Mouse (Mus musculus): ENCODE data around the gene Lrrc66.
A peak's percentile ranks its signal among the peaks of the same experiment; 100 is the strongest.
"Not testable (repeated sequence)": the region's sequence is repeated elsewhere in the genome, so short reads cannot be mapped to it uniquely, and the experiment has no call there.

The Lrrc66 gene

DNA sequence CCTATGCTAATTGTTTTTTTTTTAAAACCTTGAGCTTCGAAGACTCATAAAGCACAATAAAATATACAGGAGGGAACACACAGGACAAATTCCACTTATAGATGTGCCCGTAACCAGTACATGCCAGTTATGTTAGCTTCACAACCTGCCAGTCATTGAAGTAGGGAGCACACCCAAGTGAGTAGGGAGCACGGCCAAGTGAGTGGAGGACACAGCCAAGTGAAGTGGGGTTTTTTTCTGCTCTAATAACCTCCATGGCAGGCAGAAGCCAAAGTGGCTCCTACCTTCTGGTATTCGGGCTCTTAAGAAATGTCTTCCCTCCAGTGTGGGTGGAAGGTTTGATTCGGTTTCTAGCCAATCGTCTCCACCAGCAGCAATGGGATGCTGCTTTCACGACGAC, 19.0 kb downstream of the Lrrc66 start:
- DNase-seq (ENCODE audit: low read depth, low spot score), result no peak

- DNase-seq (ENCODE audit: low read depth, low spot score), result no peak
Measured at GRCm38 (mm10) chr5:73611071-73611470, 21.3 kb downstream of the Lrrc66 start.

DNA sequence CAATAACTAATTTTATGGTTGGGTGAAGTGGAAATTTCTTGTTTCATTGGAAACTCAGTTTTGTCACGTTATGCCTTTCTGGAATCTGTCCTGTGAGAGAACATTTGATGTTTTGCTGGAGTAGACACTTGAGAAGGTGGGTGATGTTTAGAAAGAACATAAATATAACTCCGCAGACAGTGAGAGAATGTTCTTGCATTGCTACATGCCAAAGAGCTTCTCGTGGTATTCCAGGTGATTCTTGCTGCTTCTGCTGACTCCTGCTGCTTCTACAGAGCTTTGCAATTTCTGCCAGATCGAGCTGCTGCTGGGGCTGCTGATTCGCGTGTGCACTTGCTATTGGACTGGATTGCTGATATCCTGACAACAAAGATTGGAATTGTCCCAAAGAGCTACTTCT, 27.4 kb downstream of the Lrrc66 start:
- no peak for DNase-seq (ENCODE audit: low read depth, low spot score)

DNA sequence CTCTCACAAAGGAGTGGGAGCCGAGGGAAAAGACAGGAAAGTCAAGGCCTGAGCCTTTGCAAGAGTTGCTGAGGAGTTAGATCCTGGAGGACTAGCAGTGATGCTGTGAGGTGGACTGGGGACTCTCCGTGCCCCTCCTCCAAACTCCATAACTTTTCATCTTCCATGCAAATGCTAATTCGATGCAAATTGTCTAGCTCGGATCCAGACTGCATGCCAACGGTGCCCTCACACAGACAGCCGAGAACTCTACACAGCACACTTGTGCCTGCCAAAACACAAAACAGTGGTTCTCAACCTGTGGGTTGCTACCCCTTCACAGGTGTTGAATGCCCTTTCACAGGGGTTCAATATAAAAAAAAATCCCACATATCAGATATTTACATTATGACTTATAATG, 27.8 kb downstream of the Lrrc66 start:
- no peak for DNase-seq (ENCODE audit: low read depth, low spot score)

GRCm38 (mm10) chr5:73602865-73603264, 29.5 kb downstream of the Lrrc66 start:
- peak; percentile 25 for DNase-seq (ENCODE audit: low read depth, low spot score)

DNA sequence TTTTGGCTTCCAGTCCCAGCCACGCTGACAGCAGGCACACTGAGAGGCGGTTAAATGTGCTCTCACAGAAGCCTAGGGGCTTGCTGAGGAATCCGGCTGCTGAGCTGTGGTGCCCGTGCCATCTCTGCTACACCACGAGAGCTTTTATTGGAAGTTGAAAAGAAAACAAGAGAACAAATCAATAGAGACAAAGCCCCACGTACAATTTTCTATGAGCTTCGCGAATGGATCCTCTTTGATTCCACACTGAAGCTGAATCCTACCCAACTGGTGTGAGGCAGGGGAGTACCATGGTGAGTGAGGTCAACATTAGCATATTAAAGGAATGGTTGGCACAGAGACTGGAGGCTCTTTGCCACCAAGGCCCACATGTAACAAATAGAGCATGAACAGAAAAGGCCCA, 31.0 kb downstream of the Lrrc66 start:
- DNase-seq (ENCODE audit: low read depth, low spot score), result no peak

- DNase-seq (ENCODE audit: low read depth, low spot score), result no peak
Measured at GRCm38 (mm10) chr5:73599991-73600390, 32.3 kb downstream of the Lrrc66 start.

DNA sequence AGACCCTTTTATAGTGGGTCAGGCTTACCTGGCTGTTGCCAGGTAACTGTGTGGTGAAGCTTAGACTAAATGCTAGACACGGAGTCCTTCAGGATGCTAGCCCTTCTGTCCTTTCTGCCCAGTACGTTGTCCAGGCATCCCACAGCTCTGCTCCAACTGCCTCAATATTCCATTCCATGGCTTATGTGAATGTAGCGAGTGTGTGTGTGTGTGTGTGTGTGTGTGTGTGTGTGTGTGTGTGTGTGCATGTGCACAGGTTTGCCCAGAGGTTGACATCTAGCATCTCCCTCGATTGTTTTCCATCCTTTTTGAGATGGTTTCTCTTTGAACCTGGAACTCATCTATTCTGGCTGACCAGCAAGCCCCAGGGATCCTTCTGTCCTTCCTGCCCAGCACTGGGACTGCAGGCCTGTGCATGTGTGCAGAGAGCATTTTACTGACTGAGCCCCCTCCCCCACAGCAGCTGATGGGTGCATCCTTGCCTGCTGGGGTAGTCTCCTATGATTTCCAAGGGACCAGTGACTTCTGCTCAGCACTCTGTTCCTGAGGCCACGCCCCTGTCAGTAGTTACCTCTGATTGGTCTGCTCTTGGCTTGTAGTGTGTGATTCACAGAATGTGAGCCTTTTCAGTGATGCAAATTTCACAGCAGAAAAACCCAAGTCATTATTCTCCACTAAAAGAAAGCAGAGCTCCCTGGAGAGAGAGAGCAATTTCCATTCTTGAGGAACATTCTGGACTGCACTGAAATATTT, 33.2 kb downstream of the Lrrc66 start:
- DNase-seq (ENCODE audit: low read depth, low spot score), result no peak

DNA sequence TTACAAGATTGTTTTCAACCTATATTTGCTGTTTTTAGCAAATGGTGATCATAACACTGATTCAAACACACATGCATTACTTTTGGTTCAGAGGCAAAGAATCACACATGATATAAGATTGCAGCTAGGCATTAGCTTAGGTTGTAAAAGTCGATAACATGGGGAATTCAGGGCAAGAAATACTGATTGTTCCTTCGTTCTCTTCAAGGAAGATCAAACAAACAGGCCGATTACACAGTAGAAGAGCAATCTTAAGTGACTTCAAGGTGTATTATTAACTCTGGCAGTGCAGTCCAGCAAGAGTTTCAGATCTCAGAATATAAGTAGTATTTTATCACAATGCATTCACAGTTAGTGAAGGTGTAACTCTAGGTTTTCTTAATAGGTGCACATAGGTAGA, 45.2 kb downstream of the Lrrc66 start:
- no peak for DNase-seq (ENCODE audit: low read depth, low spot score)

DNA sequence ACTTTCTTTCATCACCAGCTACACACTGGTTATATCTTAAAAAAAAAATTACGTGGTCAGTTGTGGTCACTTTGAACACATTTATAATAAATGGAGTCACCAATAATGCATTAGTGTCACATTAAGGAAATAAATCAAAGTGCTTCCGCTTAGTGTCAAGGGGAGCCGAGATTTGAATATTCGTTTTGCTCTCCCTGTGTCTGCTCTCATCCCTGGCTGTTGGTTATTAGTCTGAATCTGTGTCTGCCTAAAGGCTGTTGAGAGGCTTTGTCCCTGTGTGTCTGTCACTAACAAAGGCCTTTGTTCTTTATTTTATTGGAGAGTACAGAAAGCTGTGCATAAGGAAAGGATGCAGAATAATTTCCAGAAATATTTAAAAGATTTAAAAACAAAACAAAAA, 45.7 kb downstream of the Lrrc66 start:
- no peak for DNase-seq (ENCODE audit: low read depth, low spot score)

DNA sequence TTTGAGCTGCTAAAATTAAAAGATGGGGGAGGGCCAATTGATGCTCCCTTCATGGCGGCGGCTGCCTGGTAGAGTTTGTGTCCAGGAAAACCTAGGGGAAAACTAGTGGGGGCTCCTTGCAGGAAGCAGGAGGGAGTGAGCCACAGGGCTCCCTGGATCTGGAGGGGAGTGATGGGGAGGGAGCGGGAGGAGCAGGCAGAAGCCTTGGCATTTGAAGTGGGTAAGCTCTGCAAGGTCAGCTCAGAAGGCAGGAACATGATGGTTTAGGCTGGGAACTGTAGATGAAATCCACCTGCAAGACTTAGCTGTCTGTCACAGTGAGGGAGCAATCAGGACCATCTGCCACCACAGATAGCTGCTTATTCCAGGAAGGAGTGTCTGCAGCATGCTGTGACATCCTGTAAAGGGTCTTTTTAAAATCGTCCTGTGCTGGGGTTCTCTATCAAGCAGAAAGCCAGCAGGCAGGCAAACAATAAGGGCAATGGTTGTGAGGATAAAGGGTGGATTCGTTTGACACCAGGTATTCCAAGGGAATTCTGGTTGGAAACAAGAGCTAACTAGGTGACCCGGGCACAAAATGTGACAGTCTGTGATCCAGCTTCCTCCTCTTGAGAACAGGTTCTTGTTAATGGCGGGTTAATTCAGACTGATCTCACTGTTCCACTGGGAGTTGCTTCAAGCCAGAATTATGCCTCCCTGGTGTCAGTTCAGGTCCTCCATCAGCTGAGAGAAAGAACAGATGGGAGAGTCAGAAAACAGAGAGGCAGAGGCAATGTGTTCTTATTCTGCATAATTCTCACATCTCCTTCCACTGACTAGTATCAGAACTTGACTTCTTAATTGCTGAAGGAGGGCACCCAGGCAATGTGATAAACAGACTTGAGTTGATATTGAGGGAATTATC, 46.9 kb downstream of the Lrrc66 start:
- DNase-seq (ENCODE audit: low read depth, low spot score), result no peak

GRCm38 (mm10) chr5:73584011-73584410, 48.3 kb downstream of the Lrrc66 start:
- not testable (repeated sequence) for DNase-seq (ENCODE audit: low read depth, low spot score)

- DNase-seq (ENCODE audit: low read depth, low spot score), result no peak
Measured at GRCm38 (mm10) chr5:73578131-73578530, 54.2 kb downstream of the Lrrc66 start.

DNA sequence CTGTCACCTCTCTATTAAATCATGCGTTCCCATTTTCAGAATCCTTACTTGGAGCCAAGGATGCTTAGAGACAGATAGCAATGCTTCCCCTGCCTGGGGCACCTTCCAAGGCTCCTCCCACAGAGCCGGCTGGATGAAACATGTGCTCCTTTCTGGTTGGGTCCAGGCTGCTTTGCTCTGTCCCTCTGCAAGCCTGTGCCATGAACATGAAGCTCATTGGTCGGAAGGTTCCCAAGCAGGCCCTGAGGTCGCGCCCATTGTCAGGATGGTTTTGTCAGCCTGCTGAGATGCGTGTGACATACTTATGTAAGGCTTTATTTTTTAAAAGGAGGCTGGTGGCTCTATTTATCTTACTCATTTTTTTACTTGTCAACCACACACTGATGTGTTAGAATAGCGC, 55.6 kb downstream of the Lrrc66 start:
- DNase-seq (ENCODE audit: low read depth, low spot score), result no peak

GRCm38 (mm10) chr5:73574616-73575015, 57.7 kb downstream of the Lrrc66 start:
- no peak for DNase-seq (ENCODE audit: low read depth, low spot score)

DNA sequence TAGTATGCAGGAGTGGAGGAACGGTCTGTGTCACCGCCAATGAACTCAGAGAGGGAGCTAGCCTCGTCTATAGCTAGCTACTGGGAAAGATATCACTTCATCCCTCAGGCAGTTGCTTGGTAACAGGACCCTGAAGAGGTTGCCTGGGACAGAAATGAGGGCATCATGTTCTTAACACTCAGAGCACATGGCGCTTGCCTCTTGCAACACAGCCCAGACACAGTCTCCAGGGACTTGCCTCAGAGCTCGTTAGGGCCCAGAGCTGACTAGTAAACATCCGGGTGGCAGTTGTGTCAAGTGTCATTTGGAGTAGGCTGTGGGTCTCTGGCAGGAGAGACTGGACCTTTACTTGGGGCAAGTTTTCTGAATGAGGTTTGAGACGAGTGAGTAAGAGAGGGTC, 58.5 kb downstream of the Lrrc66 start:
- DNase-seq (ENCODE audit: low read depth, low spot score), result no peak

DNA sequence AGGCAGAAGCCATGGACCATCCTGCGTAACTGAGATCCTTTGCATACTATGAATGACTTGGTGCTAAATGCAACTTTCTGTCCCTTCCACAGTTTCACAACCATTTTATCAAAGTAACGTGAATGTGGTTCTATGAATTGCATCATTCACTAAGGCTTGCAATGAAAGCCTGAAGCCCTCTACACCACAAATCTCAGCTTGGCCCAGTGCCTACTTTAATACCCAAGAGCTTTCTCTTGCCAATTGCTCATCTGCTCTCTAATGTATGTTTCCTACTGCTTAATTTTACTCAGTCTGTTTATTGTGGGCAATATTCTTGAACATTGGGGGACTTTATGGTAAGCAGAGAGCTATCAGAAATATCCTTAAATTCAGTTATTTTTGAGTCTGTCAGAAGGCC, 59.5 kb downstream of the Lrrc66 start:
- DNase-seq (ENCODE audit: low read depth, low spot score), result no peak

- no peak for DNase-seq (ENCODE audit: low read depth, low spot score)
Measured at GRCm38 (mm10) chr5:73571395-73572156, 60.8 kb downstream of the Lrrc66 start.

GRCm38 (mm10) chr5:73569181-73569580, 63.1 kb downstream of the Lrrc66 start:
- DNase-seq (ENCODE audit: low read depth, low spot score), result no peak

- no peak for DNase-seq (ENCODE audit: low read depth, low spot score)
Measured at GRCm38 (mm10) chr5:73566892-73567291, 65.4 kb downstream of the Lrrc66 start.

GRCm38 (mm10) chr5:73566119-73566518, 66.2 kb downstream of the Lrrc66 start:
- DNase-seq (ENCODE audit: low read depth, low spot score), result no peak

GRCm38 (mm10) chr5:73564038-73564437, 68.3 kb downstream of the Lrrc66 start:
- no peak for DNase-seq (ENCODE audit: low read depth, low spot score)
